Mouse (Mus musculus): ENCODE measurements around the gene Tmem39a. TPM values are rescaled to one million over a fixed set of nuclear protein-coding genes. Genes with fewer than 3 reads are reported as not detected.

Gene Tmem39a
- polyA plus RNA-seq, 1 experiment from 2014 or later: 69.4 TPM

DNA sequence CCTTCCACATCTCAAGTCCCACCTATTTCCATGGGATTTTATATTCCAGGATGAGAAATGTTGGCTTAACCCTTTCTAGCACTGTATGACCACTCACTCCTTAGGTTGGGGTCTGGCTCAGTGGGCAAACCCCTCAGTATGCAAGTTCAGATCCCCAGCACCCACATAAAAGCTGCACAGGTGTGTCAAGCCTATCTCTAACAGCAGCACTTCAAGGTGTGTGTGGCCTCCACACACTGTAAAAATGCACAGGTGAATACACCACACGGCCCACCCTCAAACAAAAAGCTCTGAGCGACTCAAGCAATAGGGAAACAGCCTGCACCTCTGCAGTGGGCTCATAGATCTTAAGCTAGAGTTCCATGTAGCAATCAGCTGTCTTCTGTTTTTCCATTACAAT is 37.6 kb downstream of the Tmem39a start:
- H3K27ac ChIP-seq: no peak overlapping the region
- no peak for DNase-seq (ENCODE audit: low spot score)
- WGBS: 88% methylated on average over 2 of the region's 2 CpGs
- no peaks in the 10 kb centered on the region for H3K27me3 ChIP-seq (ENCODE audit: insufficient read depth, poor library complexity, severe bottlenecking)
- no peak overlapping the region for H3K4me3 ChIP-seq
- H3K36me3 ChIP-seq: peaks cover 45% of the 10 kb centered on the region
- H3K9me3 ChIP-seq: no peaks in the 10 kb centered on the region
- no peaks in the 10 kb centered on the region for H3K4me1 ChIP-seq (replicated peaks)

DNA sequence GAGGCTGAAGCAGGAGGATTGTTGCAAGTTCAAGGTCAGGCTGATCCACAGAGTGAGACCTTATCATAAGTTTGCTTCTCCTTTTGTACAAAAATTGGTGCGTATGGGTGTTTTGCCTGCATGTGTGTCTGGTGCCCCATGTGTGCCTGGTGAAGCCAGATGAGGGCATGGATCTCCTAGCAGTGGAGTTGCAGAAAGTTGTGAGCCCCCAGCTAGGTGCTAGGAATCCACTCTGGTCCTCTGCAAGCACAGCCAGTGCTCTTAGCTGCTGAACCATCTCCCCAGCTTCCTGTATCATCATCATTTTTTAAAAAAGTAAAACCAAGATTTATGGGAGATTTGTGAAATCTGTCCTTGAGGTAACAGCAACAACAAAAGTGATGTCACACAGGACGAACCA is 38.2 kb downstream of the Tmem39a start:
- Histone ChIP-seq H3K4me1 (replicated peaks) (no peaks in the 10 kb centered on the region), H3K4me3 (no peak overlapping the region), H3K36me3 (peaks cover 42% of the 10 kb centered on the region), H3K27ac (no peak overlapping the region), H3K27me3 (ENCODE audit: insufficient read depth, poor library complexity, severe bottlenecking) (no peaks in the 10 kb centered on the region), H3K9me3 (no peaks in the 10 kb centered on the region)
- 89% methylated on average over 2 of the region's 2 CpGs for WGBS
- no peak for DNase-seq (ENCODE audit: low spot score)

DNA sequence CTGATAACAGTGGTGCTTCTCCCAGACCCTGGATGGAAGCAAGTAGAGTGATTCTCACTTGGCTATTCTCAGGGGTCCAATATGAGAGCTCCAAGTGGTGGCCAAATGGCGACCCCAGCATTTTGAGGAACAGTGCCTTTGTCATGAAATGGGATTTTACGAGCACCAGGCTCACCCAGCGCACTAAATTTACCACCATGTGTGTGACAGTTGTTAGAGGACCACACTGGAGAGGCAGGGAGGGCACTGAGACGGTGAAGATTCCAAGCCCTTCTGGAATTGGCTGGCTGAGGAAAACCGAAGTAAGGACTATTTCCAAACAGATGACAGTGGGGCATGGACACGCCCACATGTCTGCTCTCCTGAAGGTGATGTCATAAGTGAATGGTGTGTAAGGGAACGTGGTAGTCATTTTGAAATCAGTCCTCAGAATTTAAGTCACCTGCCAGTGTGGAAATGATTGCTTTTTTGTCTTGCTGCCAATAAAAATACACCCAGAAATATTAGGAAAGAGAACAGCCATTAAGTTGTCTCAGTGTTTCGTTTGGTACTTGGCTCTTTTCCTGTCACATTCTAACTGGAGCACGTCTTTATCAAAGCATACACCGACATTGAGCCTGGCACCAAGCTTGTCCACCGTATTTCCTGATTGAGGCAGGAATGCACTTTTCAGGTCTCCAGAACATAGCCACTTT is 40.6 kb downstream of the Tmem39a start:
- Histone ChIP-seq H3K36me3 (peaks cover 36% of the 10 kb centered on the region), H3K4me1 (replicated peaks) (peaks cover 5% of the 10 kb centered on the region; the same call in 1 of the 2 replicates), H3K4me3 (no peak overlapping the region), H3K27me3 (ENCODE audit: insufficient read depth, poor library complexity, severe bottlenecking) (no peaks in the 10 kb centered on the region), H3K9me3 (no peaks in the 10 kb centered on the region), H3K27ac (no peak overlapping the region)
- DNase-seq (ENCODE audit: low spot score): no peak
- WGBS: 81% methylated on average over 11 of the region's 11 CpGs

DNA sequence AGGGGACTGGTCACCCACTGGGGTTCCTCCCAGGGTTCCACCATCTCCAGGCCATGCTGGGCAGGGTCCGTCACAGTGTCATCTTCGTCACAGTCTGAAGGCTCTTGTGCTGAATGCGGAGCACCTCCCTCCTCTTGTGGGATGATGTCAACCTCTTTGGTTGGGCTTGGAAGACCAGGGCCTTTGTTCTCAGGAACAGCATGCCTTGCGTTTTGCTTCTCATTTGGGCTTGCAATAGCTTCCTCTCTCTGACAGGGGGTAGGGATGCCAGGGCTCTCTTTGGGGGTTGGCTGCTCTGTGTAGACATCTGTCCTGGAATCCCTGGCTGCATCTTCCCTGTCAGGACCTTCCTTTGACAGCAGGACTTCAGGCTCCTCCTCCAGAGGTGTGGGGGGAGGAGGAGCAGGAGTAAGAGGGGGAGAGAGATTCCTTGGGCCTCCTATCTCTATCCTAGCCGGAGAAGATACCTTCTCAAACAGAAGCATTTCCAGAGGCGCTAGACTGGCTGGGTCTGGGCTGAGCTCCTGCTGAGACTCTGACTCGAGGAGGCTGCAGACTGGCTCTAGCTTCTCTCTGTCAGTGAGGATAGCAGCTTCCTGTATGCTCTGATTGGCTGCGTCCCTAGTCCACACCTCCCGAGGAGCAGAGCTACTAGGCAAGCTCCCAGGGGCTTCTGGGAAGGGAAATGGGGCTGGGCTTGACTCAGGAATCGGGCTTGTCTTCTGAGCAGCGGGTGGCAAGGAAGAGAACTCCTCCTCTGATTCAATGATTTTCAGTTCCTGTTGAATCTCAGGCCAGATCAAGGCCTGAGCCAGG is 44.7 kb downstream of the Tmem39a start:
- peak; percentile 13 for DNase-seq (ENCODE audit: low spot score)
- H3K27ac ChIP-seq: peak overlapping the region; percentile 31; the same call in 1 of the 2 replicates

DNA sequence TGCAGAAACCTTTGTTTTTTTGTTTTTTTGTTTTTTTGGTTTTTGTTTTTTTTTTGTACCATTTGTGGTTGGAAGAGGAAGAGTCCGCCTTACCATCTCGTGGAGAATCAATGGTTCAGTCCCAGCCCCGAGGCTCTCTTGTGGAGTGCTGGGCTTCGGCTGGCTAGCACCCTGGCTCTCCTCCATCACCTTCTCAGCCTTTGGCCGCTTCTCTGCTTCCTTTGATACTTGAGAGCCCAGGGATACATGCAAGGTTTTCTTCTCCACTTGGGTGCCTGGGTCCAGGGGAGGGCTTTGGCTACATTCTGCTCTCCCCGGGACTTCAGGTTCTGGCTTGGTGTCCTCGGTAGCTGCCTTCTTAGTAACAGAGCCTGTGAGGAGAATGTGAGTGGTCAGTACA is 48.0 kb downstream of the Tmem39a start:
- DNase-seq (ENCODE audit: low spot score): no peak
- 88% methylated on average over 7 of the region's 7 CpGs for WGBS

More for the DNA sequence above, 44.7 kb downstream of the Tmem39a start:
- no peaks in the 10 kb centered on the region for H3K9me3 ChIP-seq
- H3K4me3 ChIP-seq: no peak overlapping the region
- H3K4me1 ChIP-seq (replicated peaks): peaks cover 5% of the 10 kb centered on the region; the same call in 1 of the 2 replicates
- H3K36me3 ChIP-seq: peaks cover 24% of the 10 kb centered on the region
- no peaks in the 10 kb centered on the region for H3K27me3 ChIP-seq (ENCODE audit: insufficient read depth, poor library complexity, severe bottlenecking)
- WGBS: 48% methylated on average over 11 of the region's 11 CpGs

DNA sequence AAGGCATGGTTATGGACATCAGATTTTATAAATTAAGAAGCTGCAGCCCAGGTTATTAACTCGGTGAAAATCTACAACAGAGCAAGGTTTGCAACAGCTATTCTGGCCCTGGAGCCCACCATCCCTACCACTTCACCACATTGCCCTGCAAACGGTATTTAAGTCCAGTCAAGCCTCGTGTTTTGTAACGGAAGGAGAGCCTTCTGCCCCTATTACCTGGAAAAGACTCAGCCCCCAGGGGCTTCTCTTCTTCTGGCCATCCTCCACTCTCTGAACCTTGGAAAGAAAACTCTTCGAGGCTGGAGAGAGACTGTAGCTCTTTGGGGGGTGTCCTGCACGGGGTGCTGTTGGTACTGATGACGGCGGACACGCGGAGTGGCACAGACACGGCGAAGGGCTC is 50.2 kb downstream of the Tmem39a start:
- Histone ChIP-seq H3K4me1 (replicated peaks) (no peaks in the 10 kb centered on the region), H3K27me3 (ENCODE audit: insufficient read depth, poor library complexity, severe bottlenecking) (no peaks in the 10 kb centered on the region), H3K9me3 (peaks cover 9% of the 10 kb centered on the region), H3K4me3 (no peak overlapping the region), H3K36me3 (peaks cover 35% of the 10 kb centered on the region), H3K27ac (no peak overlapping the region)
- no peak for DNase-seq (ENCODE audit: low spot score)
- 72% methylated on average over 12 of the region's 12 CpGs for WGBS

More for the DNA sequence above, 48.0 kb downstream of the Tmem39a start:
- Histone ChIP-seq H3K4me3 (no peak overlapping the region), H3K36me3 (peaks cover 47% of the 10 kb centered on the region), H3K27me3 (ENCODE audit: insufficient read depth, poor library complexity, severe bottlenecking) (no peaks in the 10 kb centered on the region), H3K9me3 (peaks cover 9% of the 10 kb centered on the region), H3K4me1 (replicated peaks) (peaks cover 5% of the 10 kb centered on the region; the same call in 1 of the 2 replicates), H3K27ac (no peak overlapping the region)

DNA sequence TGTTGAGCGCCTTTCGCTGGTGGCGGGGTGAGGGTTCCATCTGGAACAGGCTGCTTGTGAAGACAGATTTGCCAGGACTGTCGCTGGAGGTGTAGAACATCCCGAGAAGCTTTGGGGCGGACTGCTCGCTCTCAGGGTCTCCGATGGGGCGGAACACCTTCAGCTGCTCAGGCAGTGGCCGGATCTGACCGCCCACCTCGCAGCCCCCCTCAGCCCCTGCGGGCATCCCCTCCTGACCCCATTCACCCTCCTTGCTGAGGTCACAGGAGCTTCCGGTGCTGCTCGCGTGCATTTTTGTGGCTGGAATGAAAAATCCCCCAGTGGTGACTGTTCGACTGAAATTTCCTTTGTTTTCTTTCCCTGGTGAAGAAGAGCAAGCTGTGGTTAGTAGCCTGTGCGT is 50.6 kb downstream of the Tmem39a start:
- no peaks in the 10 kb centered on the region for H3K27me3 ChIP-seq (ENCODE audit: insufficient read depth, poor library complexity, severe bottlenecking)
- H3K9me3 ChIP-seq: peaks cover 9% of the 10 kb centered on the region
- H3K4me1 ChIP-seq (replicated peaks): no peaks in the 10 kb centered on the region
- peaks cover 35% of the 10 kb centered on the region for H3K36me3 ChIP-seq
- DNase-seq (ENCODE audit: low spot score): peak; percentile 14
- WGBS: 64% methylated on average over 18 of the region's 18 CpGs
- no peak overlapping the region for H3K27ac ChIP-seq
- H3K4me3 ChIP-seq: no peak overlapping the region

DNA sequence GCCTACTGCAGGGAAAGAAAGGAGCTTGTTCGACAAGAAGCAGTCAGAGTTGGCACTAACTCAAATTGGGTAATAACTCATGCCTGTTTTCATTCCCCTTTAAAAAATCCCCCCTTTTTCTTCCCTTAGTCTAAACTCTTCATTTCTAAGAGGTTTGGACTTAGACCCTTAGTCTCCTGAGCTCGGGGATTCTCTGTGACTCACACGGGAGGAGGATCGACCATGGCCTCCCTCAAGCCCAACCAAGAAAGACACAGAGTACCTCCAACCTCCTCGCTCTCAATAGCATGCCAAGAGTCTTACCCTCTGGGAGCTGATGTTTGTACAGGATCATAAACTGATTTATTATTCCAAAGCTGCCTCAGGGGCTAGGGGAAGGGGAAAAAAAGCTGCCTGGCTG is 54.1 kb downstream of the Tmem39a start:
- H3K4me1 ChIP-seq (replicated peaks): no peaks in the 10 kb centered on the region
- WGBS: 81% methylated on average over 5 of the region's 5 CpGs
- H3K36me3 ChIP-seq: peaks cover 43% of the 10 kb centered on the region
- H3K9me3 ChIP-seq: peaks cover 21% of the 10 kb centered on the region
- H3K4me3 ChIP-seq: no peak overlapping the region
- DNase-seq (ENCODE audit: low spot score): no peak
- H3K27ac ChIP-seq: no peak overlapping the region
- no peaks in the 10 kb centered on the region for H3K27me3 ChIP-seq (ENCODE audit: insufficient read depth, poor library complexity, severe bottlenecking)

DNA sequence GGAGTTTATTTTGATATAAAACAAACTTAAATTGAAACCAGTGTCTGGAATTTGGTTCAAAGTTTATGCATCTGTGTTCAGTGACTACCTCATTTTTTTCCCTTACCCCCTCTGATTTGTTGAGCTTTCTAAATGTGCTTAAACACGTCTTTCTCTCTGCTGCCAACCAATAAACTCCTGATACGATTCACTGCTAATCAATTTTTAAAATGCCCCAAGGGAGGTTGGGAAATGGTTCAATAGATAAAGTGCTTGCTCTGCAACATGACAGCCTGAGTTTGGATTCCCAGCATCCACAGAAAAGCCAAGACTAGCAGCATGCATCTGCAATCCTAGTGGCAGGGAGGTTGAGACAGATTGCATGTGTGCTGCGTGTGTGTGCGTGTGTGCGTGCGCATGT is 55.1 kb downstream of the Tmem39a start:
- Histone ChIP-seq H3K27ac (no peak overlapping the region), H3K9me3 (peaks cover 21% of the 10 kb centered on the region), H3K4me1 (replicated peaks) (no peaks in the 10 kb centered on the region), H3K36me3 (peaks cover 37% of the 10 kb centered on the region), H3K4me3 (no peak overlapping the region), H3K27me3 (ENCODE audit: insufficient read depth, poor library complexity, severe bottlenecking) (no peaks in the 10 kb centered on the region)
- 90% methylated on average over 6 of the region's 6 CpGs for WGBS
- DNase-seq (ENCODE audit: low spot score): no peak

DNA sequence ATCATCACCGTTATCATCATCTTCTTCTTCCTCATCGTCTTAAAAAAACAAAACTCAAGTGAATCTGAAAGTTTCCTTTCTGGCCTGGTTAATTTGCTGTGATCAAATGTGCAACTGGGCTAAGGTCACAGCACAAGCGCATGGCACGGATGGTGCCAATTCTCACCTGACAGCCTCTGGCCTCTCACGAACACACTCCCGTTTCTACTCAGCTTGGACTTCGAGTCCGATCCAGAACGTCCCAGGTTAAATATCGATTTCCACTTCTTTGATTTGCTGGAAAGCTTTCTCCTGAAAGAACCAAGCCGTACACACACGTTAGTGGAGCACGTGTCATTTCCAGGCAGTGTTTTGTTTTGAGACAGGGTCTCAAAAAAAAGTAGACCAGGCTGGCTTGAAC is 59.5 kb downstream of the Tmem39a start:
- Histone ChIP-seq H3K27ac (no peak overlapping the region), H3K9me3 (peaks cover 12% of the 10 kb centered on the region; the same call in 1 of the 2 replicates), H3K4me1 (replicated peaks) (0 out of 2 replicates have a peak, but pooled peaks cover 3% of the 10 kb centered on the region), H3K27me3 (ENCODE audit: insufficient read depth, poor library complexity, severe bottlenecking) (no peaks in the 10 kb centered on the region), H3K4me3 (no peak overlapping the region), H3K36me3 (peaks cover 12% of the 10 kb centered on the region)
- no peak for DNase-seq (ENCODE audit: low spot score)
- 95% methylated on average over 13 of the region's 13 CpGs for WGBS

DNA sequence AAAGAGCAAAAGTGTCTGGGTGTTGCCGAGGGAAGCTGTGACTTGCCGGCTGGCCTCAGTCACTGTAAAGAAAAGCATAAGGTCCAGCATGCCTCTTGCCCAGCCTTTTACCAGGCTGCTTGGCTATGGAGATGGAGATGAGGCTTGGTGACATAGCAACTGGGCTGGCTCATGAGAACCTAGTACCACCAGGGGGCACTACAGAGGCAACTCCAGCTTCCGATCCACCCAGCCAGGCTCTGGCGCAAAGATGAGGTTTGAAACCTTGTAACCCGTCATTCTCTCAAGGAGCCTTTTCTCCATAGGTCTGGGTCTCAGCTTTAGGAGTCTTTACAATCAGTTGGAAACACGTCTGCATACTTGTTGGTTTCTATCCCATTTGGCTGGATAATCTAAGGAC is 60.6 kb downstream of the Tmem39a start:
- H3K27me3 ChIP-seq (ENCODE audit: insufficient read depth, poor library complexity, severe bottlenecking): no peaks in the 10 kb centered on the region
- DNase-seq (ENCODE audit: low spot score): peak; percentile 74
- 0 out of 2 replicates have a peak, but pooled peaks cover 3% of the 10 kb centered on the region for H3K4me1 ChIP-seq (replicated peaks)
- H3K36me3 ChIP-seq: peaks cover 12% of the 10 kb centered on the region
- 22% methylated on average over 6 of the region's 6 CpGs for WGBS
- peaks cover 12% of the 10 kb centered on the region; the same call in 1 of the 2 replicates for H3K9me3 ChIP-seq
- H3K27ac ChIP-seq: no peak overlapping the region
- H3K4me3 ChIP-seq: no peak overlapping the region

DNA sequence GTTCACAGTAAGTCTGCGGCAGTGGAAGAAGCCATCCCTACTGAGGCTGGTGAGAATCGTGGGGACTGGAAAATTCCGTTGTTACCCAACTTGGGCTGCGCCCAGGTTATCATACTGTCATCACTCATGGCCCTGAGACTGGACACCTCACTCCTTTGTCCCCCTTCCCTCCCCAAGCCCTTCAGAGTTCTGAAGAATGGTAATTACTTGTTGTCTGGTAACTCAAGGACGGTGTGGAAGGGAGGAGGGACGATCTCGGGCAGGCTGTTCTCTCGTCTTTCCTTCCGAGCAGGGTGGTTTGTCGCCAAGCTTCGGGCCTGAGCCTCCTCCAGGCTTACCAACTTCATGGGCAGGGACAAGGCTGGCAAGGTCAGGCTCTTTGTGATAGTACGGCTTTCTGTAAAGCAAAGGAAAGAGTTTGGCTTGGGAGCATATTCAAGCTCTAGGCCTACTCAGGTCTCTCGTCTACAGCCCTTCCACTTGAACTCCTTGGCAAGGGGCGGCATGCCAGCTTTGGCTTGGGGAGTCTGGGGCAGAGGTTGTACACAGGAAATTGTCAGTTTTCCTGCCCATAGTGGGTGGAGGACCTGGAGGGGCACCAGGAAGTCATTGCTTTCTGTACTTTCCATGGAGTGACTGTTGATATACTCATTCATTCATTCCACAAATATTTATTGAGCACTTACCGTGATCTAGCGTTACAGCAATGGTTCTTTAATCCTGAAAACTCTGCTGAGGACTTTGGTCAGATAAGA is 62.4 kb downstream of the Tmem39a start:
- H3K4me3 ChIP-seq: no peak overlapping the region
- H3K9me3 ChIP-seq: no peaks in the 10 kb centered on the region
- H3K27me3 ChIP-seq (ENCODE audit: insufficient read depth, poor library complexity, severe bottlenecking): no peaks in the 10 kb centered on the region
- 0 out of 2 replicates have a peak, but pooled peaks cover 4% of the 10 kb centered on the region for H3K36me3 ChIP-seq
- WGBS: 95% methylated on average over 16 of the region's 16 CpGs
- 0 out of 2 replicates have a peak, but pooled peaks cover 3% of the 10 kb centered on the region for H3K4me1 ChIP-seq (replicated peaks)
- DNase-seq (ENCODE audit: low spot score): no peak
- H3K27ac ChIP-seq: no peak overlapping the region
